Mouse (Mus musculus) lung, embryonic 15.5 days (tissue): Measurements from ENCODE around the gene Gamt. TPM values are rescaled to one million over a fixed set of nuclear protein-coding genes. Genes with fewer than 3 reads are reported as not detected.
"Not testable (repeated sequence)": the region's sequence is repeated elsewhere in the genome, so short reads cannot be mapped to it uniquely, and the experiment has no call there.

Experiments used
- ATAC-seq: fragments of 200-750 bp; cut with Nextera tagmentation; 2 replicates; pipeline ENCODE4 v1.8.0; 2017; ENCODE audit warnings: moderate number of reproducible peaks, borderline replicate concordance; ENCODE audit not compliant: low FRiP score, low TSS enrichment; ENCODE audit errors: extremely low read depth
- H3K27ac ChIP-seq: fragments of 300-500 bp; sonication (generic); 2 replicates; pipeline ENCODE4 v1.5.1; 2015; ENCODE audit warnings: moderate library complexity, mild to moderate bottlenecking, inconsistent platforms
- H3K27me3 ChIP-seq: fragments of 300-500 bp; sonication (generic); 2 replicates; pipeline ENCODE4 v1.6.1; 2015; ENCODE audit warnings: inconsistent platforms
- H3K36me3 ChIP-seq: fragments of 300-500 bp; sonication (generic); 2 replicates; pipeline ENCODE4 v1.6.1; 2015; ENCODE audit warnings: inconsistent platforms
- H3K4me1 ChIP-seq: fragments of 300-500 bp; sonication (generic); 2 replicates; pipeline ENCODE4 v1.6.1; 2015; ENCODE audit warnings: inconsistent platforms
- H3K4me2 ChIP-seq: fragments of 300-500 bp; sonication (generic); 2 replicates; pipeline ENCODE4 v1.6.1; 2015; ENCODE audit warnings: inconsistent platforms, mild to moderate bottlenecking, moderate library complexity
- H3K4me3 ChIP-seq: fragments of 300-500 bp; sonication (generic); 2 replicates; pipeline ENCODE4 v1.5.1; 2015; ENCODE audit warnings: mild to moderate bottlenecking, inconsistent platforms
- H3K9ac ChIP-seq: fragments of 300-500 bp; sonication (generic); 2 replicates; pipeline ENCODE4 v1.6.1; 2015; ENCODE audit warnings: inconsistent platforms
- H3K9me3 ChIP-seq: fragments of 300-500 bp; sonication (generic); 2 replicates; pipeline ENCODE4 v1.6.1; 2016; ENCODE audit warnings: inconsistent platforms
- WGBS: fragments of 180-500 bp; shearing (Covaris S2); methylation state at CpG from one replicate; pipeline ENCODE4 v1.1.7; 2015; 5-methylcytosine and 5-hydroxymethylcytosine counted together
- polyA plus RNA-seq: library from polyadenylated mRNA; unstranded; fragments of >200 nt; fragmentation: Nextera tagmentation; extraction: Ambion mirVana; gene quantifications from 2 replicates; pipeline ENCODE4 v1.2.1, GENCODE M21; 2015

Gamt gene
- polyA plus RNA-seq, 1 experiment from 2014 or later: 29.3 TPM

- Histone ChIP-seq H3K9ac (no peak overlapping the region), H3K4me1 (no peaks in the 10 kb centered on the region), H3K27ac (no peak overlapping the region), H3K4me3 (no peak overlapping the region), H3K36me3 (peaks cover 99% of the 10 kb centered on the region), H3K27me3 (no peaks in the 10 kb centered on the region), H3K9me3 (no peaks in the 10 kb centered on the region), H3K4me2 (no peak overlapping the region)
- no peak for ATAC-seq
- WGBS: 83% methylated on average over 3 of the region's 3 CpGs
Measured at GRCm38 (mm10) chr10:80238306-80238705, 22.5 kb downstream of the Gamt start.

DNA sequence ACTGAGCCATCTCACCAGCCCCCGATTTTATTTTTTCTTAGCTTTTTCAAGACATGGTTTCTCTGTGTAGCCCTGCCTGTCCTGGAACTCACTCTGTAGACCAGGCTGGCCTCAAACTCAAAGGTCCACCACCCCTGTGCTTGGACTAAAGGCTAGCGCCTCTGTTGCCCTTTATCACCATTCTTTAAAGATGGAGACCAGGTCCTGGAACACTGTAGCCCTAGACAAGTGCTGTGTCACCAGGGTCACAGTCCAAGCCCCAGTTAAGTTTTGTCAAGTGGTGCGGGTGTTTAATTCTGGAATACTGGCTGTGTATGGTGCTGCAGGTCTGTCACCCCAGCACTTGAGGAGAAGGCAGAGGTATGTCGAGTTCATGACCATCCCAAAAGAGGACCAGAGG, 23.8 kb downstream of the Gamt start:
- no peak overlapping the region for H3K27ac ChIP-seq
- WGBS: 85% methylated on average over 4 of the region's 4 CpGs
- no peak overlapping the region for H3K9ac ChIP-seq
- no peaks in the 10 kb centered on the region for H3K9me3 ChIP-seq
- H3K4me1 ChIP-seq: 0 out of 2 replicates have a peak, but pooled peaks cover 5% of the 10 kb centered on the region
- ATAC-seq: no peak
- H3K4me3 ChIP-seq: no peak overlapping the region
- H3K27me3 ChIP-seq: no peaks in the 10 kb centered on the region
- H3K4me2 ChIP-seq: no peak overlapping the region
- H3K36me3 ChIP-seq: peaks cover 99% of the 10 kb centered on the region

DNA sequence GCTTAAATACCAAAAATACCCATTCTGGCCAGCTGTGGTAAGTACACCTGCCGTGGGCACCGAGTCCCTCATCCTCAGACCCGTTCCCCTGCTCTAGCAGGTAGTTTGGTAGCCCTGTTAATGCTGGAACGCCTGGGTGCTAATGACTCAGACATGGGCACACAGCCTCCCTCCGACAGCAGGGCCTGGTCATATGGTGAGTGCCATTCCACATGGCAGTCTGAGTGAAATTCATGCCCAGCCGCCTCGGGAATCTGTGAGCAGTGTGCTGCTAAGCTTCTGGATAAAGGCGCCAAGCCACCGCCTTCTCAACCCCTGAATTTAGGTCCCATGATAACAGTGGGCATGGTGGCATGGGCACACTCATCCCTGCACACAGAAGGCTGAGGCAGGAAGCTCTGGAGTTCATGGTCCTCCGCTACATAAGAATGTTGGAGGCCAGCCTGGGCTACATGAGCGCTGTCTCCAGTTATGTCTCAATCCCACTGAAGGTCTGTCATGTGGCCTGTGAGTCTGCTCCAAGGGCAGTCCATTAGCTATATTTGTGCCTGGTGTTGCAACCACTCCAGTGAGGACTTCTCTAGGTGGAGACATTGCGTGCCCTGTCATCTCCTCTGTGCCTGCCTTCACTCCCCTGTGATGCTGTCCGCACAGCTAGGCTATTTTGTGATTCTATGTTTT, 24.5 kb downstream of the Gamt start:
- Histone ChIP-seq H3K27me3 (no peaks in the 10 kb centered on the region), H3K4me2 (no peak overlapping the region), H3K9me3 (no peaks in the 10 kb centered on the region), H3K4me1 (0 out of 2 replicates have a peak, but pooled peaks cover 5% of the 10 kb centered on the region), H3K36me3 (peaks cover 99% of the 10 kb centered on the region), H3K9ac (no peak overlapping the region), H3K4me3 (no peak overlapping the region), H3K27ac (no peak overlapping the region)
- no peak for ATAC-seq
- WGBS: 92% methylated on average over 13 of the region's 13 CpGs

GRCm38 (mm10) chr10:80227877-80228775, 32.7 kb downstream of the Gamt start:
- no peaks in the 10 kb centered on the region for H3K9me3 ChIP-seq
- no peak for ATAC-seq
- H3K9ac ChIP-seq: peak overlapping the region; percentile 81
- peaks cover 46% of the 10 kb centered on the region for H3K36me3 ChIP-seq
- H3K4me2 ChIP-seq: peak overlapping the region; percentile 74
- no peaks in the 10 kb centered on the region for H3K27me3 ChIP-seq
- peak overlapping the region; percentile 86 for H3K27ac ChIP-seq
- H3K4me1 ChIP-seq: peaks cover 33% of the 10 kb centered on the region
- H3K4me3 ChIP-seq: peak overlapping the region; percentile 65
- WGBS: 31% methylated on average over 15 of the region's 15 CpGs

DNA sequence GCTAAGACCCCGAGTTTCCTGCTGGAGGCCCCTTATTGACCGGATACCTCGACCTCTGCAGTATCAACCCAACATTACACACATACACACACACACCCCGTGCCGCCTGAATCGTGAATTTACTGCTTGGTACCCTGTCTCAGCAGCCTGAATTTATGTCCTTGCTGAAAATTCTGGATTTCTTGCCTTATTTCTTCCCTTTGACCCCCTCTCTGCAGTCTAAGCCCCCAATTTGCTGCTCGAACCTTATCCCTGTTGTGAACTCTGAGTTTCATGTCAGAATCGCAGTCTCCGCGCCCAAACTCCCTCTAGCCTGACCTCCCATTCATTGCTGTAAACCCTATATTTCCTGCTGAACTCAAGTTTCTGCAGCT, 33.7 kb downstream of the Gamt start:
- ATAC-seq: no peak
- H3K4me2 ChIP-seq: peak overlapping the region; percentile 74
- peak overlapping the region; percentile 86 for H3K27ac ChIP-seq
- H3K9me3 ChIP-seq: no peaks in the 10 kb centered on the region
- H3K36me3 ChIP-seq: peaks cover 36% of the 10 kb centered on the region
- H3K27me3 ChIP-seq: no peaks in the 10 kb centered on the region
- peaks cover 28% of the 10 kb centered on the region for H3K4me1 ChIP-seq
- peak overlapping the region; percentile 81 for H3K9ac ChIP-seq
- WGBS: 1% methylated on average over 10 of the region's 10 CpGs
- peak overlapping the region; percentile 65 for H3K4me3 ChIP-seq

GRCm38 (mm10) chr10:80226416-80227165, 34.2 kb downstream of the Gamt start, which contains the start of gene Mum1:
TSS of gene Mum1 (plus strand) at chr10:80226434.
- under 1% methylated on average over 73 of the region's 75 CpGs for WGBS
- Histone ChIP-seq H3K4me1 (peaks cover 28% of the 10 kb centered on the region), H3K27me3 (no peaks in the 10 kb centered on the region), H3K4me2 (peak within 1 kb of the TSS; percentile 74), H3K4me3 (peak within 1 kb of the TSS; percentile 65), H3K36me3 (peaks cover 31% of the 10 kb centered on the region), H3K9me3 (no peaks in the 10 kb centered on the region), H3K9ac (peak within 1 kb of the TSS; percentile 81), H3K27ac (peak within 1 kb of the TSS; percentile 86)
- peak; percentile 99 for ATAC-seq

GRCm38 (mm10) chr10:80226071-80226415, 34.8 kb downstream of the Gamt start:
- WGBS: 0% methylated on average over 14 of the region's 14 CpGs
- Histone ChIP-seq H3K9ac (peak overlapping the region; percentile 29), H3K27ac (peak overlapping the region; percentile 84), H3K36me3 (peaks cover 27% of the 10 kb centered on the region), H3K4me2 (peak overlapping the region; percentile 53), H3K27me3 (no peaks in the 10 kb centered on the region), H3K4me1 (peaks cover 28% of the 10 kb centered on the region), H3K4me3 (peak overlapping the region; percentile 28), H3K9me3 (no peaks in the 10 kb centered on the region)
- no peak for ATAC-seq

DNA sequence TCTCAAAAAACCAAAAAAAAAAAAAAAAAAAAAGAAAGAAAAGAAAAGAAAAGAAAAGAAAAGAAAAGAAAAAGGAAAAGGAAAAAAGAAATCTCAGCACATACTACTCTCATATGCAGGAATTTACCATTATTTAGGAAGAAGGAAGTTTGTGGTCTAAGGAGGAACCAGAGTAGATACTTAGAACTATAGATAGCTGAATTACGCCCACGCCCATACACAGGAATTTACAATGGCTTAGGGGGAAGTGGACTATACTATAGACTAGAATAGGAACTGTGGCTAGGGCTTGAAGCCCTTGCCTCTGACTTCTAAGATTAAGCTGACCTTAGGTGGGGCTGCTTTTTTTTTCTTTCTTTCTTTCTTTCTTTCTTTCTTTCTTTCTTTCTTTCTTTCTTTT, 37.7 kb downstream of the Gamt start:
- peaks cover 18% of the 10 kb centered on the region for H3K4me1 ChIP-seq
- not testable (repeated sequence) for H3K27me3 ChIP-seq, H3K4me2 ChIP-seq, H3K9me3 ChIP-seq, H3K4me3 ChIP-seq, H3K9ac ChIP-seq, ATAC-seq, H3K36me3 ChIP-seq, H3K27ac ChIP-seq
- WGBS: 70% methylated on average over 2 of the region's 2 CpGs

- H3K9ac ChIP-seq: no peak overlapping the region
- no peak overlapping the region for H3K27ac ChIP-seq
- peaks cover 3% of the 10 kb centered on the region; the same call in 1 of the 2 replicates for H3K4me1 ChIP-seq
- 28% methylated on average over 8 of the region's 9 CpGs for WGBS
- no peak for ATAC-seq
- H3K4me2 ChIP-seq: no peak overlapping the region
- no peaks in the 10 kb centered on the region for H3K9me3 ChIP-seq
- H3K4me3 ChIP-seq: no peak overlapping the region
- no peaks in the 10 kb centered on the region for H3K27me3 ChIP-seq
- H3K36me3 ChIP-seq: no peaks in the 10 kb centered on the region
Measured at GRCm38 (mm10) chr10:80220676-80221075, 40.1 kb downstream of the Gamt start.

- Histone ChIP-seq H3K27ac (no peak overlapping the region), H3K4me3 (no peak overlapping the region), H3K27me3 (no peaks in the 10 kb centered on the region), H3K4me1 (no peaks in the 10 kb centered on the region), H3K9me3 (no peaks in the 10 kb centered on the region), H3K4me2 (no peak overlapping the region), H3K36me3 (no peaks in the 10 kb centered on the region), H3K9ac (no peak overlapping the region)
- 30% methylated on average over 16 of the region's 16 CpGs for WGBS
- ATAC-seq: no peak
Measured at GRCm38 (mm10) chr10:80215048-80215772, 45.6 kb downstream of the Gamt start.

GRCm38 (mm10) chr10:80211547-80212103, 49.2 kb downstream of the Gamt start:
- not testable (repeated sequence) for H3K9ac ChIP-seq, H3K36me3 ChIP-seq, H3K27me3 ChIP-seq, ATAC-seq, H3K27ac ChIP-seq, H3K4me3 ChIP-seq, H3K9me3 ChIP-seq, H3K4me2 ChIP-seq, H3K4me1 ChIP-seq
- WGBS: 67% methylated on average over 7 of the region's 7 CpGs
